ENCODE assay signal across 11 mouse cellular contexts in the genomic region with DNA sequence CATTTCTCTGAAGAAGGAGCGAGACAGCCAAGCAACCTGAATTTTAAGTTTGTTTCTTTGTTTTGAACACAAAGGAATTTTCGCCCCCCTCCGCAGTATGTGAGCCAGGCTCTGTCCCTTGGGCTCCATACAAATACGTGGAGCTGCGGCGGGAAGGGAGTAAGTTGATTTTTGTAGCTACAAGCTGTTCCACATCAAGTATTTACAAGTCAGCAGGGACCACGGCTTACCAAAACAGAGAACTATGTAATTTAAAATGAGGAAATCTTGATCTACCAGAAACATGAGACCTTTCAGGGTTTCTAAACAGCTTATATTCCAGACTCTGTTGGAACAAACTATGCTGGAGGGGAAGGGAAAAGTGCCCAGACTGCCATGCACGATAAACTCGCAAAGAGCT. TPM values are rescaled to one million over a fixed set of nuclear protein-coding genes. Genes with fewer than 3 reads are reported as not detected.
A peak's percentile ranks its signal among the peaks of the same experiment; 100 is the strongest.
DNase-seq lines count a peak whose midpoint lies in the region; ATAC-seq and TF ChIP-seq lines count a peak whose summit lies in the region.
"Had no signal": no experiment of that assay in that cellular context is flagged by ENCODE, and none has a peak within 500 bp of the region (broad histone marks: within the 10 kb centered on the region; RNA-seq: fewer than 3 reads in every experiment).

No protein-coding gene starts in this region.

- no peak overlapping the region for H3K4me3 ChIP-seq in spleen, adult 2 months (ENCODE audit: extremely low read depth, insufficient read depth, insufficient read length)
- no peak overlapping the region for H3K4me3 ChIP-seq in embryonic facial prominence, embryonic 15.5 days (replicated peaks)
- no peak overlapping the region for H3K4me3 ChIP-seq in neural tube, embryonic 14.5 days (ENCODE audit: low read depth, low read length)
- no peak overlapping the region for H3K4me3 ChIP-seq in stomach, postnatal 0 days (ENCODE audit: low read depth, low read length)
- H3K4me3 ChIP-seq: liver, embryonic 13.5 days had no signal

- H3K4me2 ChIP-seq in embryonic facial prominence, embryonic 15.5 days (replicated peaks), result 0 out of 2 replicates have a peak overlapping the region, but pooled peaks have one; percentile 4
- H3K4me2 ChIP-seq in neural tube, embryonic 14.5 days (ENCODE audit: low read depth, low read length), result no peak overlapping the region
- H3K4me2 ChIP-seq in stomach, postnatal 0 days (replicated peaks; ENCODE audit: low read depth), result no peak overlapping the region
- H3K4me2 ChIP-seq: liver, embryonic 13.5 days had no signal

- no peaks in the 10 kb centered on the region for H3K27me3 ChIP-seq in spleen, adult 2 months (ENCODE audit: control insufficient read depth, insufficient read depth, low read length)
- no peaks in the 10 kb centered on the region for H3K27me3 ChIP-seq in embryonic facial prominence, embryonic 15.5 days
- H3K27me3 ChIP-seq in neural tube, embryonic 14.5 days (ENCODE audit: control insufficient read depth, insufficient read depth, low read length), result no peaks in the 10 kb centered on the region
- no peaks in the 10 kb centered on the region for H3K27me3 ChIP-seq in stomach, postnatal 0 days (ENCODE audit: control insufficient read depth, insufficient read depth, low read length)

- 87% methylated on average over 9 of the region's 9 CpGs for WGBS in spleen, adult 2 months
- 20% methylated on average over 9 of the region's 9 CpGs for WGBS in embryonic facial prominence, embryonic 15.5 days
- 45% methylated on average over 9 of the region's 9 CpGs for WGBS in neural tube, embryonic 14.5 days
- WGBS in stomach, postnatal 0 days, result 54% methylated on average over 9 of the region's 9 CpGs

- no peaks in the 10 kb centered on the region for H3K36me3 ChIP-seq in spleen, adult 2 months (ENCODE audit: control insufficient read depth, insufficient read depth, low read length)
- no peaks in the 10 kb centered on the region for H3K36me3 ChIP-seq in embryonic facial prominence, embryonic 15.5 days
- H3K36me3 ChIP-seq in neural tube, embryonic 14.5 days (ENCODE audit: control insufficient read depth, insufficient read depth, low read length), result no peaks in the 10 kb centered on the region
- no peaks in the 10 kb centered on the region for H3K36me3 ChIP-seq in stomach, postnatal 0 days (ENCODE audit: control insufficient read depth, insufficient read depth, low read length)
- H3K36me3 ChIP-seq: liver, embryonic 13.5 days had no signal

- no peak overlapping the region for H3K9ac ChIP-seq in embryonic facial prominence, embryonic 15.5 days
- no peak overlapping the region for H3K9ac ChIP-seq in neural tube, embryonic 14.5 days (replicated peaks; ENCODE audit: low read depth, low read length)
- H3K9ac ChIP-seq in stomach, postnatal 0 days (ENCODE audit: low read length), result no peak overlapping the region
- H3K9ac ChIP-seq: liver, embryonic 13.5 days had no signal

- DNase-seq in spleen, adult 2 months (ENCODE audit: low read depth in 1 of 2, low spot score in 2 of 2), result no peak
- DNase-seq in spleen, postnatal 10 days (ENCODE audit: low spot score in 2 of 2), result no peak
- peak; percentile 69 for DNase-seq in kidney, postnatal 10 days
- no peak for DNase-seq in T-cell, adult 2 months (ENCODE audit: low spot score)
- no peak for DNase-seq in yolk sac, embryonic 10.5 days (ENCODE audit: low spot score)
- no peak for DNase-seq in stomach, postnatal 0 days (ENCODE audit: low spot score)
- DNase-seq: cerebellum, adult 2 months; gastrocnemius, postnatal 25 days; liver, embryonic 13.5 days had no signal

- no peaks in the 10 kb centered on the region for H3K4me1 ChIP-seq in spleen, adult 2 months (ENCODE audit: control insufficient read depth, insufficient read depth, insufficient read length)
- H3K4me1 ChIP-seq in embryonic facial prominence, embryonic 15.5 days, result peaks cover 25% of the 10 kb centered on the region
- no peaks in the 10 kb centered on the region for H3K4me1 ChIP-seq in neural tube, embryonic 14.5 days (ENCODE audit: control insufficient read depth, insufficient read depth, low read length)
- H3K4me1 ChIP-seq in stomach, postnatal 0 days (replicated peaks; ENCODE audit: control insufficient read depth, insufficient read depth), result no peaks in the 10 kb centered on the region

- no peak for TF ChIP-seq CTCF in spleen, adult 2 months (IDR thresholded peaks at IDR 0.05; ENCODE audit: extremely low read depth, insufficient read depth, insufficient read length, insufficient replicate concordance)
- no peak for TF ChIP-seq CTCF in stomach, postnatal 0 days (IDR thresholded peaks at IDR 0.05; ENCODE audit: low read depth)

- TF ChIP-seq POLR2A in spleen, adult 2 months (IDR thresholded peaks at IDR 0.05; ENCODE audit: low read depth, low read length), result no peak

- ATAC-seq in embryonic facial prominence, embryonic 15.5 days (ENCODE audit: insufficient number of reproducible peaks, low FRiP score, low TSS enrichment, low read depth), result peak; percentile 88
- ATAC-seq in neural tube, embryonic 14.5 days (ENCODE audit: low read depth), result no peak
- no peak for ATAC-seq in stomach, postnatal 0 days (ENCODE audit: low FRiP score, low TSS enrichment)

- no peak for TF ChIP-seq EP300 in stomach, postnatal 0 days (optimal IDR thresholded peaks at IDR 0.05)

- no peaks in the 10 kb centered on the region for H3K9me3 ChIP-seq in embryonic facial prominence, embryonic 15.5 days (replicated peaks)
- no peaks in the 10 kb centered on the region for H3K9me3 ChIP-seq in neural tube, embryonic 14.5 days (ENCODE audit: control insufficient read depth, low read length)
- no peaks in the 10 kb centered on the region for H3K9me3 ChIP-seq in stomach, postnatal 0 days (ENCODE audit: control insufficient read depth, low read length)
- H3K9me3 ChIP-seq: liver, embryonic 13.5 days had no signal

- peak overlapping the region; percentile 32; the same call in 1 of the 2 replicates for H3K27ac ChIP-seq in spleen, adult 2 months (ENCODE audit: insufficient read depth, low read length)
- peak overlapping the region; percentile 88 for H3K27ac ChIP-seq in embryonic facial prominence, embryonic 15.5 days (replicated peaks)
- H3K27ac ChIP-seq in neural tube, embryonic 14.5 days (ENCODE audit: low read depth, low read length), result peak overlapping the region; percentile 76
- no peak overlapping the region for H3K27ac ChIP-seq in stomach, postnatal 0 days (replicated peaks)
- H3K27ac ChIP-seq: liver, embryonic 13.5 days had no signal

RNA-seq across cellular contexts. Expression of gene Tuba1c, which starts 11.7 kb away (rescaled TPM):
- polyA plus RNA-seq in spleen, adult 2 months (2012; rRNA removed), result 119 and 126 TPM in 2 replicates
- polyA plus RNA-seq in embryonic facial prominence, embryonic 15.5 days (2015; fragmentation: Nextera tagmentation; extraction: Ambion mirVana), result 131 and 134 TPM in 2 replicates
- polyA plus RNA-seq in neural tube, embryonic 14.5 days (2014; fragmentation: Nextera tagmentation; extraction: Ambion mirVana), result 7.3 and 11.5 TPM in 2 replicates
- polyA plus RNA-seq in stomach, postnatal 0 days (2015; fragmentation: Nextera tagmentation; extraction: Ambion mirVana), result 145 and 159 TPM in 2 replicates

RNA-seq across cellular contexts. Expression of gene Prph, which starts 37.0 kb away (rescaled TPM):
- 0.99 and 1.4 TPM in 2 replicates for polyA plus RNA-seq in spleen, adult 2 months (2012; rRNA removed)
- polyA plus RNA-seq in embryonic facial prominence, embryonic 15.5 days (2015; fragmentation: Nextera tagmentation; extraction: Ambion mirVana), result 8.8 and 9.9 TPM in 2 replicates
- 68.8 and 298 TPM in 2 replicates for polyA plus RNA-seq in neural tube, embryonic 14.5 days (2014; fragmentation: Nextera tagmentation; extraction: Ambion mirVana)
- polyA plus RNA-seq in stomach, postnatal 0 days (2015; fragmentation: Nextera tagmentation; extraction: Ambion mirVana), result 25.7 and 28.6 TPM in 2 replicates

RNA-seq across cellular contexts. Expression of gene Troap, which starts 56.4 kb away (rescaled TPM):
- polyA plus RNA-seq in spleen, adult 2 months (2012; rRNA removed), result 5.9 and 7.5 TPM in 2 replicates
- polyA plus RNA-seq in embryonic facial prominence, embryonic 15.5 days (2015; fragmentation: Nextera tagmentation; extraction: Ambion mirVana), result 27.1 TPM in 2 replicates
- 2.4 and 3.3 TPM in 2 replicates for polyA plus RNA-seq in neural tube, embryonic 14.5 days (2014; fragmentation: Nextera tagmentation; extraction: Ambion mirVana)
- 5.1 and 7.1 TPM in 2 replicates for polyA plus RNA-seq in stomach, postnatal 0 days (2015; fragmentation: Nextera tagmentation; extraction: Ambion mirVana)
